Mouse (Mus musculus): ENCODE data around the gene Gins2.

Gene Gins2

GRCm38 (mm10) chr8:120530954-120531656 lies 58.0 kb downstream of the Gins2 start:
- no peak for DNase-seq (ENCODE audit: low spot score in 2 of 2)

- no peak for DNase-seq (ENCODE audit: low spot score in 2 of 2)
Measured at GRCm38 (mm10) chr8:120529226-120529625, 59.9 kb downstream of the Gins2 start.
